In the genomic region with DNA sequence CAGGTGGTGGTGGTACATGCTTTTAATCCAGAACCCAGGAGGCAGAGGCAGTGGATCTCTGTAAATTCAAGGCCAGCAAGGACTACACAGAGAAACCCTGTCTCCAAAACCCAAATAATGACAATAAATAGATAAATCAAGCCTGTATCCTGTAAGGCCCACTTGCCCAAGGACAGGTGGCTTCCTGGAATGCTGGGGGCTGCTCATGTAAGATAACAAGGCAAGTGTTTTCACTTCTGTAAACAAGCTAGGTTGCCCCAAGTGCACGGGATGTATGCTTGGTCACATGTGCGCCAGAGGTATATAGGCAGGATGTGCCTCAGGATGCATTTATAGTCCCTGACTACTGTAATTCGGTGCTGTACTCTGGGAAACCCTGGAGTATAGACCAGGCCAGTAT, we compare ENCODE assay signal across 1 mouse cellular context.
TF ChIP-seq lines count a peak whose summit lies in the region.

No protein-coding gene starts in this region.

TF ChIP-seq in MEL, 35 proteins besides CTCF, POLR2A, EP300 and RAD21 (continued from another document):
- TF ChIP-seq USF1 (IDR thresholded peaks at IDR 0.05; ENCODE audit: low read depth, low read length), result peak; percentile 35; the same call in 1 of the 2 replicates
TF ChIP-seq in MEL: peak in this region for 2.
